Comparison of ENCODE assay signal across 26 mouse cellular contexts in genomic region chr4:139791168-139791567, GRCm38 (mm10). TPM values are rescaled to one million over a fixed set of nuclear protein-coding genes. Genes with fewer than 3 reads are reported as not detected.
DNase-seq lines count a peak whose midpoint lies in the region; ATAC-seq and TF ChIP-seq lines count a peak whose summit lies in the region.
"Had no signal": no experiment of that assay in that cellular context is flagged by ENCODE, and none has a peak within 500 bp of the region (broad histone marks: within the 10 kb centered on the region; RNA-seq: fewer than 3 reads in every experiment).

No protein-coding gene starts in this region.

- 52% methylated on average over 8 of the region's 8 CpGs for WGBS in liver, embryonic 12.5 days (ENCODE audit: insufficient replicate concordance)
- WGBS in liver, embryonic 11.5 days, result 49% methylated on average over 8 of the region's 8 CpGs
- 23% methylated on average over 8 of the region's 8 CpGs for WGBS in intestine, embryonic 16.5 days
- WGBS in liver, embryonic 14.5 days (ENCODE audit: insufficient replicate concordance), result 46% methylated on average over 8 of the region's 8 CpGs

- H3K4me1 ChIP-seq in liver, embryonic 12.5 days, result peaks cover 3% of the 10 kb centered on the region; the same call in 1 of the 2 replicates
- H3K4me1 ChIP-seq in liver, embryonic 11.5 days (replicated peaks; ENCODE audit: control insufficient read depth, insufficient read depth, low read length), result no peaks in the 10 kb centered on the region; the same call in 1 of the 2 replicates
- H3K4me1 ChIP-seq in intestine, embryonic 16.5 days (ENCODE audit: control insufficient read depth, insufficient read depth, low read length), result peaks cover 4% of the 10 kb centered on the region
- H3K4me1 ChIP-seq in liver, embryonic 14.5 days (replicated peaks; ENCODE audit: control insufficient read depth in 2 of 2, insufficient read depth in 2 of 2, low read length in 1 of 2), result no peaks in the 10 kb centered on the region
- H3K4me1 ChIP-seq: heart, embryonic 15.5 days; lung, embryonic 15.5 days; megakaryocyte, embryonic 14.5 days had no signal

- TF ChIP-seq CTCF in liver, embryonic 14.5 days (IDR thresholded peaks at IDR 0.05; ENCODE audit: low read depth), result no peak

- peaks cover 5% of the 10 kb centered on the region; the same call in 1 of the 2 replicates for H3K9me3 ChIP-seq in liver, embryonic 12.5 days (replicated peaks)
- no peaks in the 10 kb centered on the region for H3K9me3 ChIP-seq in liver, embryonic 11.5 days (ENCODE audit: control insufficient read depth, low read length)
- H3K9me3 ChIP-seq in intestine, embryonic 16.5 days (ENCODE audit: control insufficient read depth, low read length), result no peaks in the 10 kb centered on the region
- H3K9me3 ChIP-seq in liver, embryonic 14.5 days (ENCODE audit: control insufficient read depth, low read length), result no peaks in the 10 kb centered on the region
- H3K9me3 ChIP-seq: embryonic facial prominence, embryonic 15.5 days; heart, embryonic 15.5 days; limb, embryonic 13.5 days; lung, embryonic 15.5 days had no signal

- H3K27ac ChIP-seq in liver, embryonic 12.5 days, result no peak overlapping the region
- H3K27ac ChIP-seq in liver, embryonic 11.5 days (ENCODE audit: low read depth, low read length), result no peak overlapping the region
- no peak overlapping the region for H3K27ac ChIP-seq in intestine, embryonic 16.5 days (ENCODE audit: low read length)
- no peak overlapping the region for H3K27ac ChIP-seq in liver, embryonic 14.5 days
- H3K27ac ChIP-seq: embryonic facial prominence, embryonic 15.5 days; gastrocnemius, adult 2 months; heart, embryonic 15.5 days; hindbrain, embryonic 14.5 days; layer of hippocampus, adult 2 months; limb, embryonic 13.5 days; lung, embryonic 15.5 days had no signal

- no peak for ATAC-seq in liver, embryonic 12.5 days
- no peak for ATAC-seq in liver, embryonic 11.5 days (replicated peaks; ENCODE audit: low FRiP score)
- ATAC-seq in intestine, embryonic 16.5 days, result peak; percentile 44; the same call in 1 of the 2 replicates
- ATAC-seq in liver, embryonic 14.5 days (ENCODE audit: insufficient read depth), result no peak
- ATAC-seq: forebrain, embryonic 14.5 days had no signal

- 0 out of 2 replicates have a peak overlapping the region, but pooled peaks have one; percentile 14 for H3K4me2 ChIP-seq in liver, embryonic 12.5 days
- H3K4me2 ChIP-seq in liver, embryonic 11.5 days, result no peak overlapping the region
- no peak overlapping the region for H3K4me2 ChIP-seq in intestine, embryonic 16.5 days (ENCODE audit: low read depth, low read length)
- peak overlapping the region; percentile 8; the same call in 1 of the 2 replicates for H3K4me2 ChIP-seq in liver, embryonic 14.5 days (ENCODE audit: low read depth)
- H3K4me2 ChIP-seq: embryonic facial prominence, embryonic 15.5 days; heart, embryonic 15.5 days; hindbrain, embryonic 14.5 days; limb, embryonic 13.5 days; lung, embryonic 15.5 days had no signal

- DNase-seq in liver, embryonic 11.5 days (ENCODE audit: low spot score), result no peak
- peak in 1 of 3 experiments; percentile 2 for DNase-seq in liver, embryonic 14.5 days (ENCODE audit: low read depth in 3 of 3, low spot score in 3 of 3)
- DNase-seq in yolk sac, embryonic 10.5 days (ENCODE audit: low spot score), result peak; percentile 44
- DNase-seq in urinary bladder, postnatal 25 days (ENCODE audit: low spot score), result no peak
- no peak for DNase-seq in spleen, adult 12 weeks (ENCODE audit: low spot score)
- DNase-seq: adrenal gland, postnatal 10 days; cerebellum, adult 9-10 months; gastrocnemius, adult 2 months; heart, postnatal 36 days; kidney, adult 11 months; kidney, postnatal 10 days; layer of hippocampus, postnatal 36 days; lung, postnatal 36 days; midbrain, embryonic 14.5 days had no signal

- no peak overlapping the region for H3K4me3 ChIP-seq in liver, embryonic 12.5 days
- no peak overlapping the region for H3K4me3 ChIP-seq in liver, embryonic 11.5 days (ENCODE audit: low read depth, low read length)
- no peak overlapping the region for H3K4me3 ChIP-seq in intestine, embryonic 16.5 days (ENCODE audit: low read length)
- H3K4me3 ChIP-seq in liver, embryonic 14.5 days (ENCODE audit: insufficient read depth in 1 of 2, low read depth in 2 of 2, low read length in 2 of 2), result no peak overlapping the region
- H3K4me3 ChIP-seq: embryonic facial prominence, embryonic 15.5 days; gastrocnemius, adult 2 months; heart, embryonic 15.5 days; layer of hippocampus, adult 2 months; limb, embryonic 13.5 days; lung, embryonic 15.5 days; megakaryocyte, embryonic 14.5 days had no signal

- H3K9ac ChIP-seq in liver, embryonic 12.5 days, result no peak overlapping the region
- H3K9ac ChIP-seq in liver, embryonic 11.5 days (ENCODE audit: low read depth, low read length), result no peak overlapping the region
- no peak overlapping the region for H3K9ac ChIP-seq in intestine, embryonic 16.5 days (ENCODE audit: low read depth, low read length)
- no peak overlapping the region for H3K9ac ChIP-seq in liver, embryonic 14.5 days (replicated peaks)
- H3K9ac ChIP-seq: embryonic facial prominence, embryonic 15.5 days; heart, embryonic 15.5 days; hindbrain, embryonic 14.5 days; limb, embryonic 13.5 days; lung, embryonic 15.5 days had no signal

- peaks cover 42% of the 10 kb centered on the region for H3K27me3 ChIP-seq in liver, embryonic 12.5 days (replicated peaks)
- peaks cover 5% of the 10 kb centered on the region for H3K27me3 ChIP-seq in liver, embryonic 11.5 days (replicated peaks; ENCODE audit: control insufficient read depth, insufficient read depth, low read length)
- H3K27me3 ChIP-seq in intestine, embryonic 16.5 days (replicated peaks; ENCODE audit: control insufficient read depth, insufficient read depth, low read length), result peaks cover 8% of the 10 kb centered on the region; the same call in 1 of the 2 replicates
- no peaks in the 10 kb centered on the region for H3K27me3 ChIP-seq in liver, embryonic 14.5 days (ENCODE audit: control insufficient read depth, insufficient read depth, low read length)

- no peaks in the 10 kb centered on the region for H3K36me3 ChIP-seq in liver, embryonic 12.5 days
- no peaks in the 10 kb centered on the region for H3K36me3 ChIP-seq in liver, embryonic 11.5 days (ENCODE audit: control insufficient read depth, insufficient read depth, low read length)
- H3K36me3 ChIP-seq in intestine, embryonic 16.5 days (ENCODE audit: control insufficient read depth, insufficient read depth, low read length), result no peaks in the 10 kb centered on the region
- H3K36me3 ChIP-seq in liver, embryonic 14.5 days (replicated peaks; ENCODE audit: control insufficient read depth, insufficient read depth, low read depth), result no peaks in the 10 kb centered on the region
- H3K36me3 ChIP-seq: embryonic facial prominence, embryonic 15.5 days; heart, embryonic 15.5 days; limb, embryonic 13.5 days; lung, embryonic 15.5 days had no signal

- no peak for TF ChIP-seq EP300 in liver, embryonic 14.5 days (IDR thresholded peaks at IDR 0.05; ENCODE audit: low read depth)

RNA-seq across cellular contexts. Expression of gene Pax7, which starts 42.2 kb away (rescaled TPM):
- 0.07 TPM in 1 of 2 replicates, not detected in the other for polyA plus RNA-seq in liver, embryonic 12.5 days (2016; fragmentation: Nextera tagmentation; extraction: Ambion mirVana)
- polyA plus RNA-seq in liver, embryonic 11.5 days (2014; fragmentation: Nextera tagmentation; extraction: Ambion mirVana), result 0.12 and 0.19 TPM in 2 replicates
- polyA plus RNA-seq in intestine, embryonic 16.5 days (2015; fragmentation: Nextera tagmentation; extraction: Ambion mirVana), result not detected in 2 replicates
- not detected in 2 replicates for polyA plus RNA-seq in liver, embryonic 14.5 days (2012; rRNA removed)
- not detected in 2 replicates for polyA plus RNA-seq in liver, embryonic 14.5 days (2014; fragmentation: Nextera tagmentation; extraction: Ambion mirVana)
- polyA plus RNA-seq: heart, embryonic 15.5 days; small intestine, adult 2 months; urinary bladder, adult 2 months had no signal

Comparison
In these comparisons a context has a peak if more than half of its experiments do, and no peak if none do; other contexts are left out.
1. H3K4me2 ChIP-seq: peak in liver, embryonic 12.5 days (single experiment) and liver, embryonic 14.5 days (single experiment); none in liver, embryonic 11.5 days (single experiment) and intestine, embryonic 16.5 days (single experiment).